Mouse (Mus musculus) cortical plate, adult 2 months (tissue): ENCODE measurements at regions not wholly inside any gene's neighbourhood (a gene's known extent, or its start where the extent isn't known, plus 50 kb on each side); places are given as distances from the start of the nearest gene placed in this dataset.

Experiments used
- CTCF ChIP-seq: fragments of 200-500 bp; IDR thresholded peaks from 2 replicates; pipeline ENCODE4 v1.5.1; 2011; ENCODE audit warnings: mild to moderate bottlenecking, control low read depth, low read length; ENCODE audit not compliant: insufficient read depth; ENCODE audit errors: extremely low read depth
- POLR2A ChIP-seq: fragments of 200-500 bp; IDR thresholded peaks from 2 replicates; pipeline ENCODE4 v1.6.1; 2011; ENCODE audit warnings: mild to moderate bottlenecking, low read length, control low read depth; ENCODE audit not compliant: insufficient read depth; ENCODE audit errors: extremely low read depth

- TF ChIP-seq CTCF (no peak), POLR2A (no peak)
Observed at GRCm38 (mm10) chr12:15895215-15895614, 78.5 kb upstream of the Trib2 start.
